In the genomic region with DNA sequence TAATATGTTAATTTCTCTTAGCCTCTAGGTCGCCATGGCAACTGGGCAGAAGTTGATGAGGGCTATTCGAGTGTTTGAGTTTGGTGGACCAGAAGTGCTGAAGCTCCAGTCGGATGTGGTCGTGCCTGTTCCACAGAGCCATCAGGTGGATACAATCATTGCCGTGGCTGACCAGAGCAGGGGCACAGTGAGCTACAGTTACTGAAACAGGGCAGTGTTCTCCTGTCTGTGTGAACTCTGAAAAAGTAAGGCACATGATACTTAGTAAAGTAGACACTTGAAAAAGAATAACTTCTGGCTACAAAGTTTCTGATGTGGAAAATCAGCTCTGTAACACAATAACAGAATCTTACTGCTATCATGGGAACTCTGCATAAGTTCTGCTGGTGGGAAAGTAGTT, we compare ENCODE assay signal across 22 mouse cellular contexts. TPM values are rescaled to one million over a fixed set of nuclear protein-coding genes. Genes with fewer than 3 reads are reported as not detected.
"Had no signal": no experiment of that assay in that cellular context is flagged by ENCODE, and none has a peak within 500 bp of the region (broad histone marks: within the 10 kb centered on the region; RNA-seq: fewer than 3 reads in every experiment).

No protein-coding gene starts in this region.

- H3K4me1 ChIP-seq: liver, embryonic 13.5 days; liver, embryonic 15.5 days; lung, embryonic 15.5 days; megakaryocyte, embryonic 14.5 days; midbrain, embryonic 12.5 days; midbrain, embryonic 15.5 days; neural tube, embryonic 12.5 days; stomach, embryonic 15.5 days had no signal

- ATAC-seq: liver, postnatal 0 days; lung, postnatal 0 days; midbrain, embryonic 15.5 days had no signal

- H3K9me3 ChIP-seq: liver, embryonic 13.5 days; liver, embryonic 15.5 days; lung, embryonic 15.5 days; midbrain, embryonic 12.5 days; midbrain, embryonic 15.5 days; neural tube, embryonic 12.5 days; stomach, embryonic 15.5 days had no signal

- H3K27me3 ChIP-seq: liver, embryonic 13.5 days; liver, embryonic 15.5 days; lung, embryonic 15.5 days; megakaryocyte, embryonic 14.5 days; midbrain, embryonic 12.5 days; midbrain, embryonic 15.5 days; neural tube, embryonic 12.5 days; stomach, embryonic 15.5 days had no signal

- DNase-seq: liver, embryonic 13.5 days; liver, postnatal 0 days; lung, adult 2 months; lung, postnatal 14 days; lung, postnatal 36 days; right cerebral cortex, postnatal 14 days; thymus, adult 2 months; thymus, postnatal 25 days; thymus, postnatal 4 days had no signal

- H3K4me3 ChIP-seq: liver, embryonic 13.5 days; liver, embryonic 15.5 days; lung, embryonic 15.5 days; megakaryocyte, embryonic 14.5 days; midbrain, embryonic 12.5 days; midbrain, embryonic 15.5 days; neural tube, embryonic 12.5 days; stomach, embryonic 15.5 days had no signal

- H3K36me3 ChIP-seq: liver, embryonic 15.5 days; lung, embryonic 15.5 days; midbrain, embryonic 12.5 days; midbrain, embryonic 15.5 days; neural tube, embryonic 12.5 days; stomach, embryonic 15.5 days had no signal

- H3K27ac ChIP-seq: liver, embryonic 13.5 days; liver, embryonic 15.5 days; lung, embryonic 15.5 days; macrophage; midbrain, embryonic 12.5 days; midbrain, embryonic 15.5 days; neural tube, embryonic 12.5 days; stomach, embryonic 15.5 days; stomach, postnatal 0 days had no signal

- H3K4me2 ChIP-seq: liver, embryonic 13.5 days; liver, embryonic 15.5 days; lung, embryonic 15.5 days; midbrain, embryonic 12.5 days; midbrain, embryonic 15.5 days; neural tube, embryonic 12.5 days; stomach, embryonic 15.5 days had no signal

- H3K9ac ChIP-seq: liver, embryonic 13.5 days; liver, embryonic 15.5 days; liver, postnatal 0 days; lung, embryonic 15.5 days; midbrain, embryonic 12.5 days; midbrain, embryonic 15.5 days; neural tube, embryonic 12.5 days; stomach, embryonic 15.5 days had no signal

RNA-seq across cellular contexts. Expression of a gene that starts 58.8 kb away (rescaled TPM):
- total RNA-seq: megakaryocyte progenitor cell, adult 5-6 weeks; monocyte, adult 5-6 weeks; neutrophil, adult 5-6 weeks had no signal
- polyA plus RNA-seq: liver, embryonic 13.5 days; liver, embryonic 15.5 days; liver, postnatal 0 days; macrophage had no signal
